Mouse (Mus musculus) retina, adult 2 months (tissue): ENCODE results near the gene Olfr1280.
"Not testable (repeated sequence)": the region's sequence is repeated elsewhere in the genome, so short reads cannot be mapped to it uniquely, and the experiment has no call there.

Source experiments
- DNase-seq: peaks from one replicate; pipeline ENCODE4 v3.0.0-alpha.2; 2012; ENCODE audit warnings: low read depth, low spot score

Olfr1280 gene

DNA sequence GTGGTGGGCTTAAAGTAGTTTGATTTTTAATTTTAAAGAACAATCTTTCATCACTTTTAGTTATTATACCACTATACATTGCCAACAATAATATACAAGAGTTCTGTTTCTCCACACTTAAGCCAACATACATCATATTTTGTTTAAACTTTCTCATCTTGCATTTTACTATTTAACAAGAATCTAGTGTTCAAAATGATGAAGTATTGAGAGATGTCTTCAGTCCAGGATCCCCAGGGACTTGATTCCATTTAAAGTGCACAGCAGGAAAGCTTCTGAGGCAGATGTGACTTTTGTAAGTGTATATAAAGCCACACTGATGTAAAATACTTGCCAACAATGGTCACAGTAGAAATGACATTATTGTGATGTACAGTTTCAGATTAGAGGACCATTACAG lies at the start of gene Olfr1280:
Gene Olfr1280 (plus strand): TSS at position 301 of the 400 bp plus-strand sequence.
- no peak for DNase-seq

DNA sequence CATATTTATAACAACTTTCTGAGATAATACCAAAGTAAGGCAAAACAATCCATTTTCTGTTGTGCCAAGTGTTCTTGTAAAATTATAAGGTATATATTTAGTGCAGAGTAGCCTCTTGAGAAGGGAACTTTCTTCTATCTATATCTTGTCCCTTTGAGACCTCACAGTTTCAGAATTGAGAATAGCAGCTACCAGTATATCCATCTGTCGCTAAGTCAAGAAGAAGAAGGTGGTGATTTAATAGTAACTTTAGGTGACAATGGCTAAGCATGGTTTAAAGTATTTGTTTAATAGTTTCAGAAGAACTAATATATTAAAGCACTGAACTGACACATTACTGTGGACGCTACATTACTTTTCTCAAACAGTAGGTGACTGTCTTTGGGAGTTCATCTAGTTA lies 39.8 kb upstream of the Olfr1280 start, which contains the start of gene Olfr1277:
Gene Olfr1277 (minus strand): TSS at position 101 of the 400 bp plus-strand sequence.
- no peak for DNase-seq

DNA sequence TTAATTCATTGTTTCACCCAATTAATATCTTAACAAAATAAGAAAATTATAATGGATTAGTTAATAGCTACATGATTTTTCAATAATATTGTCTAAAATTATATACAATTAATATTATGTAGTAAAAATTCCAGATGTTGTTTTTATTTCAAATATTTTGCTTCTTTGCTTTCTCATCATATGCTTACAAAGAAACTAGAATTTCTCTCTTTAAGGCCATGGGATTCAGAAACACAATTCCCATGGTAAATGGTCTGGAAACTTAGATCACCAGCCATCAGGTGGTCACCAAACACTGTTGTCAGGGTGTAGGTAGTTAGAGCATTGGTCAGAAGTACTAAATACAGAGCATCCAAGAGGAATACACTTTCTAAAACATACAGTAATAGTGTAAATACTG lies 24.0 kb upstream of the Olfr1280 start, which contains the start of gene Olfr1278:
Gene Olfr1278 (plus strand): TSS at position 301 of the 400 bp plus-strand sequence.
- DNase-seq: no peak

DNA sequence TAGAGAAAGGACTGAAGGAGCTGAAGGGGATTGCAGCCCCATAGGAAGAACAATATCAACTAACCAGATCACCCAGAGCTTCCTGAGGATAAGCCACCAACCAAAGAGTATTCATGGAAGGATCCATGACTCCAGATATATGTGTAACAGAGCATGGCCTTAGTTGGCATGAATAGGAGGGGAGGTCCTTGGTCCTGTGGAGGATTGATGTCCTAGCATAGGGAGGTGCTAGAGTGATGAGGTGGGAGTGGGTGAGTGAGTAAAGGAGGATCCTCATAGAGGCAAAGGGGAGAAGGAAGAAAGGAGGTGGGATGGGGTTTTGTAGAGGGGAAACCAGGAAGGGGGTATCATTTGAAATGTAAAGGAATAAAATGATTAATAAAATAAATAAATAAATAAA lies 15.3 kb upstream of the Olfr1280 start:
- no peak for DNase-seq

DNA sequence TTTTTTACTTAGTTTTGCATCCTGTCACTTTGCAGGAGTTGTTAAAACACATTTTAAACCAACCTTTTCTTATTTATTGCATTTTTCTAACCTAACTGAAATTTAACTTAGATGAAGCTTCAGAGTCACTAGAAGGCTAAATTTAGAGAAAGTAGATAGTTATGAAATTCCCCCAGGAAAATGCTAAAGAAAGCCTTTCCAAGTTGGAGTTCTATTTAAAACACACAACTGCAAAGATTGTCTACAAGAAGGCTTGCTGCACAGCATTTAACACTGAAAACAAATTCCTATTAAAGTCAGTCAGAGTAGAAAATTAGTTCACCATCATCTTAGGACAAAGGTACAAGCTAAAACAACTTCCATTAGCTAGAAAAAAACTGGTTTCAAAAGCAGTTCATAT lies 13.4 kb upstream of the Olfr1280 start, which contains the start of gene Olfr1279:
Gene Olfr1279 (plus strand): TSS at position 262 of the 400 bp plus-strand sequence.
- no peak for DNase-seq

DNA sequence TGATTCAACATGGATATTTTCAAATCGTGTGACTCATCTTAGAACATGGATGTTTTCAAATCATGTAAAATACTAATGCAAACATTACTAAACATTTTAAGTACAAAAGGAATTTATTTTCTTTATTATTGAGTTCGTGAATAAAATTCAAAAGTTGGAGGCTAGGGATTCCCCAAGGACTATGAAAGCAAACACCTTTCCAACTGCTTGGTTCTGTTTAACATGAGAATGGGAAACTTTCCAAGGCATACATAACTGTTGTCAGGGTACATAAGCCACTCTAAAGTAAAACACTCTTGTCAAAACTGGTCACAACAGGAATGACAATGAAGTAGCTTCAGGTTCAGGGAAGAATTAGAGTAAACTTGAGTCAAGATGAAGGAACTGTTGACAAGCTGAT lies 12.4 kb downstream of the Olfr1280 start, which contains the start of gene Olfr1281:
Gene Olfr1281 (plus strand): TSS at position 301 of the 400 bp plus-strand sequence.
- DNase-seq: no peak

DNA sequence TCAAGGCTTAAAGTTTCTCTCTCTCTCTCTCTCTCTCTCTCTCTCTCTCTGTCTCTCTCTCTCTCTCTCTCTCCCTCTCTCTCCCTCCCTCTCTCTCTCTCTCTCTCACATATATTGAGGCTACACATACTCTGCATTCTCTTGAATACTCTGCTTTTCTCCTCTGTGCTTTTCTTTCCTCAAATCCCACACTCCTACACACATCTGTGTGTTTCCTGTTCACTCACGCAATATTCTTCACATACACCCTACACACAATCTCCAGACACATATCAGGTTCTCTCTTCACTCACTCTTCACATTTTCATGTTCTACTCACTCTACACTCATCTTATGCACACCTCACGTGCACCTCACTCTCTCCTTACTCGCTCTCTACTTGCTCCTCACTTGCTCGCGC lies 19.9 kb downstream of the Olfr1280 start:
- DNase-seq: not testable (repeated sequence)

DNA sequence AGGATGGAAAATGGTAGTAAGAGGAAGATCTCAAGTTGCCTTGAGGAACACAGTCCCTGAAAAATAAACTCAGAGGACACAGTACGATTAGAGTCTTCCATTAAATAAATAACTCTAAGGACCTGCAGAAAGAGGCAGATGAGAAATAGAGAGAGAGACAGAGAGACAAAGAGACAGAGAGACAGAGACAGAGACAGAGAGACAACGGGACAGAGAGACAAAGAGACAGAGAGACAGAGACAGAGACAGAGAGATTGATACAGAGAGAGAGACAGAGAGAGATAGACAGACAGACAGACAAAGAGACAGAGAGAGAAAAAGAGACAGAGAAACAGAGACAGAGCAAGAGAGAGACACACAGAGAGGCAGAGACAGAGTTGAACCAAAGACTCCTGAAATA lies 22.2 kb downstream of the Olfr1280 start, which contains the start of gene Olfr1282:
Gene Olfr1282 (minus strand): TSS at position 101 of the 400 bp plus-strand sequence.
- DNase-seq: no peak

DNA sequence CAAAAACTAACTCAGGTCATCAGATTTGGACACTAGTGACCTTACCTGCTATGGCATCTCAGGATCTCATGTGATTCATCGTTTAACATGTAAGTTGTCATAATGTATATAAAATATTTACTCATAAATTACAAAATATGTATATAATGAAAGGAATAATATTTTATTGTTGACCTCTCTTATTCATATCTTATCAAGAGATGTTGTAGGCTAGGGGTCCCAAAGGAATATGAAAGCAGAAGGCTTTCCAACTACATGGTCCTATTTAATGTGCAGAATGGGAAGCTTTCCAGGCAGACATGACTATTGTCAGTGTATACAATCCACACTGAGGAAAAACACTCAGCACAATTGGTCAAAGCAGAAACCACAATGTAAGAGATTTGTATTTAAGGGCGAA lies 52.7 kb downstream of the Olfr1280 start, which contains the start of gene Olfr1283:
Gene Olfr1283 (plus strand): TSS at position 301 of the 400 bp plus-strand sequence.
- no peak for DNase-seq

DNA sequence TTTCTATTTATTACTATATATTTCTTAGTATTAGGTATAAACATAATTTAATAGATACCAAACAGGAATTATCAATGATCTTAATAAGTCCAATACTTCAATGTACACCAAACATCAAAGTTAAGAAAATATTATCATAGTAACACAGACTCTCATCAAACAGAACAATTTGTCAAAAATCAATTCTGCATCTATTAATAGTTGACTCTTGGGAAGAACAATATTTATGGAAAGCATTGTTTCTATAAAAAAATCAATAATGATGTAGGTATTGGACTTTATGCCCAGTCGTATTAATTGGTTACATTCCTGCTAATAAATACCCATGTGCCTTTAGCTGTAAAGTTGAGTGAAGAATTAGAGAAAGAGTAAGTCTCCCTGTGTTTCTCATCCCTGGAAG lies 61.4 kb downstream of the Olfr1280 start, which contains the start of gene Olfr1284:
Gene Olfr1284 (plus strand): TSS at position 301 of the 400 bp plus-strand sequence.
- DNase-seq: no peak
